Mouse (Mus musculus) MEL (cell line): ENCODE measurements around the gene Amh. TPM values are rescaled to one million over a fixed set of nuclear protein-coding genes. Genes with fewer than 3 reads are reported as not detected.

Source experiments
- DNase-seq: peaks from one replicate; pipeline ENCODE4 v3.0.0; 2011; ENCODE audit warnings: low read depth, low spot score
- H3K27ac ChIP-seq: 2 replicates; pipeline ENCODE4 v1.5.1; 2012; ENCODE audit warnings: low read depth, mild to moderate bottlenecking, control low read depth, low read length, moderate library complexity; ENCODE audit not compliant: control insufficient read depth
- H3K27me3 ChIP-seq, 2 experiments: fragments of 150-350 bp in 1 of 2; sonication (generic) in 1 of 2; 2 replicates each; pipeline ENCODE4 v1.6.1; 2012; ENCODE audit warnings: low read length in 2 of 2, mild to moderate bottlenecking in 2 of 2, improper control_type of control experiment in 1 of 2, moderate library complexity in 1 of 2; ENCODE audit not compliant: insufficient read depth in 2 of 2, control insufficient read depth in 1 of 2
- H3K36me3 ChIP-seq, 2 experiments: 2 replicates each; pipeline ENCODE4 v1.6.1; 2012 to 2014; ENCODE audit warnings: low read length in 2 of 2, improper control_type of control experiment in 1 of 2, inconsistent platforms in 1 of 2, mild to moderate bottlenecking in 1 of 2; ENCODE audit not compliant: insufficient read depth in 2 of 2, control insufficient read depth in 1 of 2
- H3K4me1 ChIP-seq, 2 experiments: fragments of 150-350 bp in 1 of 2; sonication (generic) in 1 of 2; 2 replicates each; pipeline ENCODE4 v1.6.1; 2012; ENCODE audit warnings: low read length in 2 of 2, improper control_type of control experiment in 1 of 2, mild to moderate bottlenecking in 1 of 2; ENCODE audit not compliant: insufficient read depth in 2 of 2, control insufficient read depth in 1 of 2
- H3K4me3 ChIP-seq, 2 experiments: fragments of 150-350 bp in 1 of 2; sonication (generic) in 1 of 2; 2 replicates each; pipeline ENCODE4 v1.5.1; 2012; ENCODE audit warnings: low read depth in 2 of 2, low read length in 2 of 2, mild to moderate bottlenecking in 2 of 2, moderate library complexity in 2 of 2, control low read depth in 1 of 2, improper control_type of control experiment in 1 of 2; ENCODE audit not compliant: control insufficient read depth in 1 of 2, insufficient read depth in 1 of 2
- H3K79me2 ChIP-seq: 2 replicates; pipeline ENCODE4 v1.6.1; 2012; ENCODE audit warnings: mild to moderate bottlenecking, low read length, moderate library complexity; ENCODE audit not compliant: control insufficient read depth, poor library complexity, insufficient read depth
- H3K9ac ChIP-seq: 2 replicates; pipeline ENCODE4 v1.6.1; 2012; ENCODE audit warnings: low read depth, mild to moderate bottlenecking, control low read depth, low read length, moderate library complexity; ENCODE audit not compliant: control insufficient read depth, poor library complexity, severe bottlenecking
- H3K9me3 ChIP-seq: fragments of 150-350 bp; sonication (generic); replicated peaks from 2 replicates; pipeline ENCODE4 v1.6.1; 2012; ENCODE audit warnings: mild to moderate bottlenecking, low read length, improper control_type of control experiment, moderate library complexity; ENCODE audit not compliant: insufficient read depth
- ELF1 ChIP-seq: IDR thresholded peaks from 2 replicates; pipeline ENCODE4 v1.6.1; 2014; ENCODE audit warnings: low read depth, mild to moderate bottlenecking, inconsistent platforms, low read length, improper control_type of control experiment, moderate library complexity
- GABPA ChIP-seq: IDR thresholded peaks from 2 replicates; pipeline ENCODE4 v1.6.1; 2012; ENCODE audit warnings: low read depth, mild to moderate bottlenecking, inconsistent platforms, low read length, improper control_type of control experiment, moderate library complexity
- GATA1 ChIP-seq: IDR thresholded peaks from 2 replicates; pipeline ENCODE4 v1.6.1; 2011; ENCODE audit warnings: low read depth, low read length, improper control_type of control experiment
- KAT2A ChIP-seq: conservative IDR thresholded peaks from 2 replicates; pipeline ENCODE4 v1.6.1; 2012; ENCODE audit warnings: low read depth, low read length, improper control_type of control experiment, inconsistent platforms
- MAX ChIP-seq: IDR thresholded peaks from 2 replicates; pipeline ENCODE4 v1.6.1; 2011; ENCODE audit warnings: low read length, improper control_type of control experiment
- MEF2A ChIP-seq: IDR thresholded peaks from 2 replicates; pipeline ENCODE4 v1.6.1; 2014; ENCODE audit warnings: low read depth, mild to moderate bottlenecking, inconsistent platforms, low read length, improper control_type of control experiment; ENCODE audit not compliant: poor library complexity, insufficient replicate concordance, severe bottlenecking; ENCODE audit errors: extremely low read depth
- NELFE ChIP-seq: IDR thresholded peaks from 2 replicates; pipeline ENCODE4 v1.6.1; 2011; ENCODE audit warnings: low read depth, low read length, improper control_type of control experiment
- POLR2A ChIP-seq, 2 experiments: IDR thresholded peaks; 2 replicates each; pipeline ENCODE4 v1.6.1; 2011 to 2012; ENCODE audit warnings: low read length in 2 of 2, mild to moderate bottlenecking in 2 of 2, control low read depth in 1 of 2, improper control_type of control experiment in 1 of 2, low read depth in 1 of 2, moderate library complexity in 1 of 2; ENCODE audit not compliant: control insufficient read depth in 1 of 2, insufficient read depth in 1 of 2, poor library complexity in 1 of 2
- POLR2AphosphoS2 ChIP-seq: IDR thresholded peaks from 2 replicates; pipeline ENCODE4 v1.6.1; 2011; ENCODE audit warnings: low read length, improper control_type of control experiment
- RAD21 ChIP-seq: IDR thresholded peaks from 2 replicates; pipeline ENCODE4 v1.6.1; 2011; ENCODE audit warnings: mild to moderate bottlenecking, low read depth, low read length, improper control_type of control experiment
- RCOR1 ChIP-seq: IDR thresholded peaks from 2 replicates; pipeline ENCODE4 v1.6.1; 2012; ENCODE audit warnings: low read depth, mild to moderate bottlenecking, inconsistent platforms, low read length, improper control_type of control experiment
- SMC3 ChIP-seq: IDR thresholded peaks from 2 replicates; pipeline ENCODE4 v1.6.1; 2011; ENCODE audit warnings: low read depth, low read length, improper control_type of control experiment
- TAL1 ChIP-seq: IDR thresholded peaks from 2 replicates; pipeline ENCODE4 v1.6.1; 2012; ENCODE audit warnings: mild to moderate bottlenecking, inconsistent platforms, low read length, moderate library complexity, mixed read lengths
- TCF12 ChIP-seq: IDR thresholded peaks from 2 replicates; pipeline ENCODE4 v1.6.1; 2014; ENCODE audit warnings: low read depth, mild to moderate bottlenecking, inconsistent platforms, low read length, improper control_type of control experiment, moderate library complexity
- USF2 ChIP-seq, 2 experiments: IDR thresholded peaks; 2 replicates each; pipeline ENCODE4 v1.6.1; 2011 to 2012; ENCODE audit warnings: improper control_type of control experiment in 2 of 2, low read length in 2 of 2, borderline replicate concordance in 1 of 2, inconsistent platforms in 1 of 2, low read depth in 1 of 2, mild to moderate bottlenecking in 1 of 2; ENCODE audit not compliant: insufficient read depth in 1 of 2
- ZMIZ1 ChIP-seq: IDR thresholded peaks from 2 replicates; pipeline ENCODE4 v1.6.1; 2012; ENCODE audit warnings: low read depth, mild to moderate bottlenecking, inconsistent platforms, low read length, improper control_type of control experiment, moderate library complexity
- ZNF384 ChIP-seq: IDR thresholded peaks from 2 replicates; pipeline ENCODE4 v1.6.1; 2012; ENCODE audit warnings: low read depth, mild to moderate bottlenecking, inconsistent platforms, low read length, improper control_type of control experiment
- polyA plus RNA-seq, 2 experiments: library from polyadenylated mRNA; stranded (reverse) in 1 of 2; unstranded in 1 of 2; fragments of >175 nt in 1 of 2; fragments of >200 nt in 1 of 2; gene quantifications; 2 replicates each; pipeline versions ENCODE4 v1.2.1 to v1.2.4; 2012; ENCODE audit warnings: low replicate concordance in 2 of 2, low read depth in 1 of 2; ENCODE audit not compliant: insufficient read length in 2 of 2, insufficient read depth in 1 of 2, missing spikeins in 1 of 2
- total RNA-seq: library from RNA; depleted of rRNA; stranded (reverse); fragments of 300-350 nt; gene quantifications from 2 replicates; pipeline ENCODE4 v1.2.3, GENCODE M21; 2012

Gene Amh
- total and polyA plus RNA-seq, 3 experiments: 0.42 to 1.1 TPM; not detected in 1

DNA sequence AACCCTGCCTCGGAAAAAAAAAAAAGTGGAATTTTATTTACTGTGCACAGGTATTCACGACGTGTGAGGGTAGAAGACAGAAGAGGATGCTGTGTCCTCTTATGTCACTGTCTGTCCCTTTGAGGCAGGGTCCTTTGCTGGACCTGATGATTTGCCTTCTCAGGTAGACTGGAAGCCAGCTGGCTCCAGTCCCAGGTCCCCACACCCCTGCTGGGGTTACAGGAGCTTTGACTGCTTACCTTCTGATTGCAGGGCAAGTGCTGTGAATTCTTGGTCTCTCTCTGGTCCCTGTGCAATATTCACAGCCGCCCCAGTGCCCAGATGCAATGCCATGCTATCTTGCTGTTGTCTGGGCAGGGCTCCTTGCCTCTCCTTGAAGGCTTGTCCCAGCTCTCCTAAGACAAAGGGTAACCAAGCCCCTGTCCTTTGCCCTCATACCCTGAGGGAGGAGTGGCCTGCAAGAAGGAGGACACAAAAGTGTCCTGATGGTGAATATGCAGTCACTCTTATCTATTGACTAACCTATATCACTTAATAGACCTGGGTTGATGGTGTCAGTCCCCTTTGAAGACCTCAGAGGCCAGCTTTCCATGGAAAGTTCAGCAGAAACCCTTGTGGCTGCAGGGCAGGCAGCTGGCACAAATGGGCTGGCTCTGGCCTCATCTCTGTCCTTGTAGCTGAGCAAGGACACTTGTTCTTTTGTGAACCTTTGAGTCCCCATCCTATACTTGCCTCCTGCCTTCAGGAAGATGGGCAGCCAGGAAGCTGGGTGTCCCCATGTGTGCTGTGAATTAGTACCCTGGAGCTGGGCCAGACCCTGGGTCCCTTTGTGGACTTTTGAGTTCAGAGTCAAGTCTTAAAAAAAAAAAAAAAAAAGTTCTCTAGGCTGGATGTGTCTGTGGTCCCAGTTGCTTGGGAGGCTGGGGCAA, 44.2 kb upstream of the Amh start:
- peaks cover 3 to 19% of the 10 kb centered on the region in 2 experiments for H3K4me1 ChIP-seq
- H3K4me3 ChIP-seq: no peak overlapping the region
- TF ChIP-seq TAL1: no peak
- TF ChIP-seq ZMIZ1: no peak
- TF ChIP-seq RCOR1: no peak
- no peak for TF ChIP-seq TCF12
- TF ChIP-seq MEF2A: no peak
- no peak for TF ChIP-seq POLR2A (IDR thresholded peaks at IDR 0.05; ENCODE audit: control insufficient read depth in 1 of 2, insufficient read depth in 1 of 2, low read depth in 1 of 2, low read length in 2 of 2, poor library complexity in 1 of 2)
- TF ChIP-seq GATA1: no peak
- no peak for TF ChIP-seq MAX
- no peak for TF ChIP-seq USF2 (IDR thresholded peaks at IDR 0.05; ENCODE audit: borderline replicate concordance in 1 of 2, insufficient read depth in 1 of 2, low read depth in 1 of 2, low read length in 2 of 2)
- no peak for TF ChIP-seq ZNF384
- TF ChIP-seq ELF1: no peak
- no peak for TF ChIP-seq POLR2AphosphoS2
- no peak for TF ChIP-seq SMC3
- TF ChIP-seq GABPA: no peak
- H3K36me3 ChIP-seq: peaks cover 4 to 11% of the 10 kb centered on the region in 2 experiments
- no peaks in the 10 kb centered on the region for H3K27me3 ChIP-seq
- H3K9me3 ChIP-seq: no peaks in the 10 kb centered on the region
- no peak overlapping the region for H3K27ac ChIP-seq
- no peak overlapping the region for H3K9ac ChIP-seq
- DNase-seq: no peak
- peaks cover 80% of the 10 kb centered on the region for H3K79me2 ChIP-seq

DNA sequence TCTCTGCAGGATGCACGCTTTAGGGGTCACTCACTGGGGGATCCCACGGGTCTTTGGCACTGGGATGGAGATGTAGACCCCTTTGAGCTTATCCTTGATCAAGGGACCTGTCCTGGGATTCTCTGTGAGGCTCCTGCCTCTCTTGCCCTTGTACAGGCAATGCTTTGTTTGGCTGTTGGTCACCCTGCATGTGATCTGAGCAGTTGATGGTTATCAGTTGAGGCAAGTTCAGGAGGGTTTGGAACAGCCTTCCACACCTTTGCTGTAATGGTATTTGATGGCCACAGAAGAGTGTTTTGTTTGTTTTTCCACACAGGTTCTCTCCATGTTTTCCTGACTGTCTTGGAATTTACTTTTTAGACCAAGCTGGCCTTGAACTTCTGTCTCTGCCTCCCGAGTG, 43.2 kb upstream of the Amh start:
- H3K27ac ChIP-seq: no peak overlapping the region
- peaks cover 0 to 13% of the 10 kb centered on the region in 2 experiments; a peak in 3 of 4 replicates for H3K4me1 ChIP-seq
- no peak overlapping the region for H3K9ac ChIP-seq
- no peak for DNase-seq
- no peak for TF ChIP-seq KAT2A
- no peak for TF ChIP-seq RAD21
- TF ChIP-seq POLR2A (IDR thresholded peaks at IDR 0.05; ENCODE audit: control insufficient read depth in 1 of 2, insufficient read depth in 1 of 2, low read depth in 1 of 2, low read length in 2 of 2, poor library complexity in 1 of 2): no peak
- TF ChIP-seq NELFE: no peak
- no peak for TF ChIP-seq USF2 (IDR thresholded peaks at IDR 0.05; ENCODE audit: borderline replicate concordance in 1 of 2, insufficient read depth in 1 of 2, low read depth in 1 of 2, low read length in 2 of 2)
- H3K4me3 ChIP-seq: no peak overlapping the region
- H3K27me3 ChIP-seq: no peaks in the 10 kb centered on the region
- H3K36me3 ChIP-seq: peaks cover 0 to 16% of the 10 kb centered on the region in 2 experiments; a peak in 3 of 4 replicates
- peaks cover 70% of the 10 kb centered on the region for H3K79me2 ChIP-seq
- H3K9me3 ChIP-seq: no peaks in the 10 kb centered on the region
